Mouse (Mus musculus): Measurements from ENCODE around the gene Trim3. TPM values are rescaled to one million over a fixed set of nuclear protein-coding genes. Genes with fewer than 3 reads are reported as not detected.

Gene Trim3
- polyA plus RNA-seq, 1 experiment from 2014 or later = 54.1 TPM

GRCm38 (mm10) chr7:105632551-105632972 lies 809 bp downstream of the Trim3 start:
- peak overlapping the region; percentile 78 for H3K4me2 ChIP-seq (replicated peaks)
- H3K9me3 ChIP-seq = no peaks in the 10 kb centered on the region
- peak; percentile 4; the same call in 1 of the 2 replicates for ATAC-seq (ENCODE audit: low FRiP score, low read depth)
- WGBS = 15% methylated on average over 4 of the region's 4 CpGs
- H3K27ac ChIP-seq (replicated peaks) = peak overlapping the region; percentile 78
- peaks cover 21% of the 10 kb centered on the region for H3K36me3 ChIP-seq
- peaks cover 18% of the 10 kb centered on the region; the same call in 1 of the 2 replicates for H3K27me3 ChIP-seq
- H3K9ac ChIP-seq (replicated peaks) = peak overlapping the region; percentile 85
- peak overlapping the region; percentile 86 for H3K4me3 ChIP-seq
- H3K4me1 ChIP-seq = peaks cover 43% of the 10 kb centered on the region

GRCm38 (mm10) chr7:105628633-105629032 lies 4.7 kb downstream of the Trim3 start:
- Histone ChIP-seq H3K27ac (replicated peaks) (peak overlapping the region; percentile 56), H3K9ac (replicated peaks) (0 out of 2 replicates have a peak overlapping the region, but pooled peaks have one; percentile 24), H3K4me2 (replicated peaks) (0 out of 2 replicates have a peak overlapping the region, but pooled peaks have one; percentile 15), H3K27me3 (0 out of 2 replicates have a peak, but pooled peaks cover 4% of the 10 kb centered on the region), H3K36me3 (peaks cover 18% of the 10 kb centered on the region), H3K9me3 (no peaks in the 10 kb centered on the region), H3K4me3 (no peak overlapping the region), H3K4me1 (peaks cover 30% of the 10 kb centered on the region)
- peak; percentile 25 for ATAC-seq (ENCODE audit: low FRiP score, low read depth)
- WGBS = 20% methylated on average over 3 of the region's 3 CpGs

GRCm38 (mm10) chr7:105625397-105625796 lies 8.0 kb downstream of the Trim3 start:
- Histone ChIP-seq H3K4me2 (replicated peaks) (no peak overlapping the region), H3K4me1 (peaks cover 20% of the 10 kb centered on the region), H3K9me3 (no peaks in the 10 kb centered on the region), H3K4me3 (no peak overlapping the region), H3K27me3 (no peaks in the 10 kb centered on the region), H3K9ac (replicated peaks) (no peak overlapping the region), H3K27ac (replicated peaks) (no peak overlapping the region), H3K36me3 (peaks cover 48% of the 10 kb centered on the region)
- ATAC-seq (ENCODE audit: low FRiP score, low read depth) = no peak
- WGBS = 78% methylated on average over 6 of the region's 6 CpGs

GRCm38 (mm10) chr7:105621646-105622292 lies 11.6 kb downstream of the Trim3 start:
- H3K27ac ChIP-seq (replicated peaks) = no peak overlapping the region
- H3K9me3 ChIP-seq = no peaks in the 10 kb centered on the region
- WGBS = 83% methylated on average over 8 of the region's 8 CpGs
- ATAC-seq (ENCODE audit: low FRiP score, low read depth) = no peak
- H3K4me2 ChIP-seq (replicated peaks) = no peak overlapping the region
- no peak overlapping the region for H3K9ac ChIP-seq (replicated peaks)
- no peak overlapping the region for H3K4me3 ChIP-seq
- peaks cover 83% of the 10 kb centered on the region for H3K36me3 ChIP-seq
- H3K27me3 ChIP-seq = no peaks in the 10 kb centered on the region
- H3K4me1 ChIP-seq = no peaks in the 10 kb centered on the region

GRCm38 (mm10) chr7:105621053-105621452 lies 12.3 kb downstream of the Trim3 start:
- Histone ChIP-seq H3K9me3 (no peaks in the 10 kb centered on the region), H3K4me1 (no peaks in the 10 kb centered on the region), H3K4me2 (replicated peaks) (no peak overlapping the region), H3K27me3 (no peaks in the 10 kb centered on the region), H3K9ac (replicated peaks) (no peak overlapping the region), H3K27ac (replicated peaks) (no peak overlapping the region), H3K36me3 (peaks cover 90% of the 10 kb centered on the region), H3K4me3 (no peak overlapping the region)
- no peak for ATAC-seq (ENCODE audit: low FRiP score, low read depth)
- 86% methylated on average over 4 of the region's 4 CpGs for WGBS

- WGBS = 61% methylated on average over 3 of the region's 3 CpGs
- Histone ChIP-seq H3K27me3 (no peaks in the 10 kb centered on the region), H3K36me3 (peaks cover 95% of the 10 kb centered on the region)
Observed at GRCm38 (mm10) chr7:105619701-105620100, 13.7 kb downstream of the Trim3 start.

GRCm38 (mm10) chr7:105617810-105618209 lies 15.6 kb downstream of the Trim3 start:
- ATAC-seq (ENCODE audit: low FRiP score, low read depth) = no peak
- no peak overlapping the region for H3K27ac ChIP-seq (replicated peaks)
- no peak overlapping the region for H3K4me2 ChIP-seq (replicated peaks)
- H3K4me1 ChIP-seq = no peaks in the 10 kb centered on the region
- no peak overlapping the region for H3K4me3 ChIP-seq
- WGBS = 97% methylated on average over 22 of the region's 22 CpGs
- peaks cover 95% of the 10 kb centered on the region for H3K36me3 ChIP-seq
- H3K27me3 ChIP-seq = no peaks in the 10 kb centered on the region
- no peaks in the 10 kb centered on the region for H3K9me3 ChIP-seq
- H3K9ac ChIP-seq (replicated peaks) = no peak overlapping the region

More at GRCm38 (mm10) chr7:105619701-105620100, 13.7 kb downstream of the Trim3 start:
- Histone ChIP-seq H3K4me2 (replicated peaks) (no peak overlapping the region), H3K9me3 (no peaks in the 10 kb centered on the region), H3K27ac (replicated peaks) (no peak overlapping the region), H3K4me1 (no peaks in the 10 kb centered on the region), H3K4me3 (no peak overlapping the region), H3K9ac (replicated peaks) (no peak overlapping the region)
- ATAC-seq (ENCODE audit: low FRiP score, low read depth) = no peak

GRCm38 (mm10) chr7:105616561-105616960 lies 16.8 kb downstream of the Trim3 start:
- H3K4me2 ChIP-seq (replicated peaks) = no peak overlapping the region
- H3K4me3 ChIP-seq = no peak overlapping the region
- no peak for ATAC-seq (ENCODE audit: low FRiP score, low read depth)
- no peak overlapping the region for H3K27ac ChIP-seq (replicated peaks)
- H3K27me3 ChIP-seq = no peaks in the 10 kb centered on the region
- no peaks in the 10 kb centered on the region for H3K4me1 ChIP-seq
- 89% methylated on average over 6 of the region's 6 CpGs for WGBS
- no peak overlapping the region for H3K9ac ChIP-seq (replicated peaks)
- H3K36me3 ChIP-seq = peaks cover 96% of the 10 kb centered on the region
- H3K9me3 ChIP-seq = no peaks in the 10 kb centered on the region

GRCm38 (mm10) chr7:105615720-105616119 lies 17.7 kb downstream of the Trim3 start:
- Histone ChIP-seq H3K4me3 (no peak overlapping the region), H3K9me3 (no peaks in the 10 kb centered on the region), H3K27ac (replicated peaks) (no peak overlapping the region), H3K27me3 (no peaks in the 10 kb centered on the region), H3K9ac (replicated peaks) (no peak overlapping the region), H3K4me1 (no peaks in the 10 kb centered on the region), H3K4me2 (replicated peaks) (no peak overlapping the region), H3K36me3 (peaks cover 97% of the 10 kb centered on the region)
- no peak for ATAC-seq (ENCODE audit: low FRiP score, low read depth)
- 89% methylated on average over 1 of the region's 1 CpGs for WGBS

GRCm38 (mm10) chr7:105614400-105614799 lies 19.0 kb downstream of the Trim3 start:
- H3K4me1 ChIP-seq = no peaks in the 10 kb centered on the region
- no peak for ATAC-seq (ENCODE audit: low FRiP score, low read depth)
- H3K4me3 ChIP-seq = no peak overlapping the region
- no peak overlapping the region for H3K4me2 ChIP-seq (replicated peaks)
- H3K9me3 ChIP-seq = no peaks in the 10 kb centered on the region
- H3K36me3 ChIP-seq = peaks cover 98% of the 10 kb centered on the region
- WGBS = 90% methylated on average over 1 of the region's 1 CpGs
- H3K27ac ChIP-seq (replicated peaks) = no peak overlapping the region
- H3K9ac ChIP-seq (replicated peaks) = no peak overlapping the region
- no peaks in the 10 kb centered on the region for H3K27me3 ChIP-seq

GRCm38 (mm10) chr7:105611767-105612166 lies 21.6 kb downstream of the Trim3 start:
- H3K4me2 ChIP-seq (replicated peaks) = no peak overlapping the region
- no peaks in the 10 kb centered on the region for H3K4me1 ChIP-seq
- no peaks in the 10 kb centered on the region for H3K27me3 ChIP-seq
- H3K9me3 ChIP-seq = no peaks in the 10 kb centered on the region
- no peak overlapping the region for H3K9ac ChIP-seq (replicated peaks)
- H3K36me3 ChIP-seq = peaks cover 72% of the 10 kb centered on the region
- 100% methylated on average over 1 of the region's 1 CpGs for WGBS
- ATAC-seq (ENCODE audit: low FRiP score, low read depth) = no peak
- no peak overlapping the region for H3K27ac ChIP-seq (replicated peaks)
- no peak overlapping the region for H3K4me3 ChIP-seq

GRCm38 (mm10) chr7:105608467-105608866 lies 24.9 kb downstream of the Trim3 start:
- 0 out of 2 replicates have a peak, but pooled peaks cover 4% of the 10 kb centered on the region for H3K9me3 ChIP-seq

More at GRCm38 (mm10) chr7:105608467-105608866, 24.9 kb downstream of the Trim3 start:
- Histone ChIP-seq H3K36me3 (peaks cover 40% of the 10 kb centered on the region), H3K27ac (replicated peaks) (no peak overlapping the region), H3K4me3 (no peak overlapping the region), H3K4me2 (replicated peaks) (no peak overlapping the region), H3K27me3 (no peaks in the 10 kb centered on the region), H3K4me1 (no peaks in the 10 kb centered on the region), H3K9ac (replicated peaks) (no peak overlapping the region)
- WGBS = 88% methylated on average over 3 of the region's 3 CpGs
- ATAC-seq (ENCODE audit: low FRiP score, low read depth) = no peak

Measured in midbrain, embryonic 12.5 days (tissue).